Mouse (Mus musculus) heart, postnatal 0 days (tissue): Measurements from ENCODE around the gene Thbs1.

ENCODE experiments used
- CTCF ChIP-seq: IDR thresholded peaks from 2 replicates; pipeline ENCODE4 v1.5.1; 2016; ENCODE audit warnings: antibody characterized with exemption, control low read depth, low read depth
- EP300 ChIP-seq: IDR thresholded peaks from 2 replicates; pipeline ENCODE4 v1.6.1; 2016; ENCODE audit warnings: antibody characterized with exemption, low read depth

DNA sequence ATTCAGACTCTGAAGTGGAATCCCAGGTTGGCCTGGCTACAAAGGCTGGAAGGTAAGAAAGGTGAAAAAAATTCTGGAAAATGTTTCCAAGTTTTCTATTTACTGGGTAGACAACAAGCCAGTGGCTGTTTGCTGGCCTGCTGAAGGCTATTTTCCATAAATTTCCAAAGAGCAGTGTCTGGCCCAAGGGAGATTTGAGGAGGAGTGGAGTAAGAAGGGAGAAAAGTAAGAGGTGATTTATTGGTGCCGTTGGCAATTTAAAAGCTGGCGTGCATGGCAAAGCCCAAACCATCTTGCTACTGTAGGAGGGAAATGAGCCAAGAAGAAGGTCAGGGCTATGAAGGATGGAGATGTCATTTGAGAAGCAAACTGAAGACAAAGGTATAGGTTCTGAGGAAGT is 26.0 kb upstream of the Thbs1 start:
- no peak for TF ChIP-seq CTCF
- no peak for TF ChIP-seq EP300
